Mouse (Mus musculus) ES-E14 (cell line): ENCODE data around the gene Acss2.

Source experiments
- CHD2 ChIP-seq: IDR thresholded peaks from 2 replicates; pipeline ENCODE4 v1.6.1; 2014; ENCODE audit warnings: mild to moderate bottlenecking, low read depth, low read length, inconsistent platforms
- HCFC1 ChIP-seq: IDR thresholded peaks from 2 replicates; pipeline ENCODE4 v1.6.1; 2012; ENCODE audit warnings: low read length, inconsistent platforms, borderline replicate concordance; ENCODE audit not compliant: insufficient read depth
- MAFK ChIP-seq: IDR thresholded peaks from 2 replicates; pipeline ENCODE4 v1.6.1; 2014; ENCODE audit warnings: mild to moderate bottlenecking, low read depth, low read length, inconsistent platforms; ENCODE audit not compliant: insufficient read depth
- ZC3H11A ChIP-seq: IDR thresholded peaks from 2 replicates; pipeline ENCODE4 v1.6.1; 2012; ENCODE audit warnings: low read depth, mild to moderate bottlenecking, inconsistent platforms, low read length, borderline replicate concordance

GRCm38 (mm10) chr2:155518531-155519270 is 953 bp downstream of the Acss2 start:
- no peak for TF ChIP-seq CHD2
- TF ChIP-seq MAFK = no peak
- TF ChIP-seq HCFC1 = no peak
- no peak for TF ChIP-seq ZC3H11A
